Comparison of ENCODE assay signal across 20 mouse cellular contexts in the genomic region with DNA sequence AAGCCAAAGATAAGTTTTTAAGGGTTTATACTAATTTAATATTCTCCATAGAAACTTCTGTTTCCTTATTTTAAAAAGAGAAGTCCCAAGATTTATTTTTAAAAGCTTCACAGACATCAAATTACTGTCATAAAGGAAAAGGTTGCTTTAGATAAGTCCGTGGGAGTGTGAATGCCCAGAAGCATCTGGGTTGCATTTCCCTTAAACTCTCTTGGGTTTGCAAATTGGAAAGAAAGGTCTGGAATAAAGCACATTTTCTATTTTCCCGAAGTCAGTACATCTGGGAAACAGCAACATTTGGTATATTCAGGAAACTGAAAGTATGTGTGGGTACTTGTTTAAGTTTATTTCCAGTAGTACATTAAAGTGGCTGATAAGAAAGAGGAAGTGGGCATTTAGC. TPM values are rescaled to one million over a fixed set of nuclear protein-coding genes. Genes with fewer than 3 reads are reported as not detected.
"Had no signal": no experiment of that assay in that cellular context is flagged by ENCODE, and none has a peak within 500 bp of the region (broad histone marks: within the 10 kb centered on the region; RNA-seq: fewer than 3 reads in every experiment).

No protein-coding gene starts in this region.

- H3K4me2 ChIP-seq: limb, embryonic 15.5 days; liver, embryonic 13.5 days; midbrain, embryonic 12.5 days had no signal

- H3K4me1 ChIP-seq: liver, embryonic 13.5 days had no signal

- H3K36me3 ChIP-seq: limb, embryonic 15.5 days; liver, embryonic 13.5 days; midbrain, embryonic 12.5 days had no signal

- H3K27me3 ChIP-seq: liver, embryonic 13.5 days; midbrain, embryonic 12.5 days had no signal

- H3K9me3 ChIP-seq: limb, embryonic 15.5 days; liver, embryonic 13.5 days; midbrain, embryonic 12.5 days had no signal

- H3K9ac ChIP-seq: limb, embryonic 15.5 days; liver, embryonic 13.5 days; midbrain, embryonic 12.5 days had no signal

- DNase-seq: kidney, adult 9 months; layer of hippocampus, adult 9-11 months; left cerebral cortex, postnatal 4 days; liver, embryonic 13.5 days; lung, adult 18-20 months; lung, postnatal 4 days; right cerebral cortex, postnatal 14 days; thymus, postnatal 36 days had no signal

- H3K27ac ChIP-seq: kidney, postnatal 0 days; limb, embryonic 15.5 days; liver, embryonic 13.5 days; midbrain, embryonic 12.5 days had no signal

- ATAC-seq: midbrain, embryonic 16.5 days had no signal

- H3K4me3 ChIP-seq: limb, embryonic 15.5 days; liver, embryonic 13.5 days; midbrain, embryonic 12.5 days had no signal

RNA-seq across cellular contexts. Expression of a gene that starts 43.5 kb away (rescaled TPM):
- total RNA-seq: layer of hippocampus, adult 18-20 months; left cerebral cortex, postnatal 10 days; left cerebral cortex, postnatal 4 days; megakaryocyte-erythroid progenitor cell, adult 5-6 weeks had no signal
- polyA plus RNA-seq: kidney, postnatal 0 days; limb, embryonic 15.5 days; liver, embryonic 13.5 days; lung, embryonic 16.5 days; midbrain, embryonic 12.5 days; midbrain, embryonic 16.5 days; neural tube, embryonic 14.5 days; small intestine, adult 2 months; stomach, embryonic 16.5 days; thymus, postnatal 0 days had no signal
